15 mouse cellular contexts compared by ENCODE assay signal in the genomic region with DNA sequence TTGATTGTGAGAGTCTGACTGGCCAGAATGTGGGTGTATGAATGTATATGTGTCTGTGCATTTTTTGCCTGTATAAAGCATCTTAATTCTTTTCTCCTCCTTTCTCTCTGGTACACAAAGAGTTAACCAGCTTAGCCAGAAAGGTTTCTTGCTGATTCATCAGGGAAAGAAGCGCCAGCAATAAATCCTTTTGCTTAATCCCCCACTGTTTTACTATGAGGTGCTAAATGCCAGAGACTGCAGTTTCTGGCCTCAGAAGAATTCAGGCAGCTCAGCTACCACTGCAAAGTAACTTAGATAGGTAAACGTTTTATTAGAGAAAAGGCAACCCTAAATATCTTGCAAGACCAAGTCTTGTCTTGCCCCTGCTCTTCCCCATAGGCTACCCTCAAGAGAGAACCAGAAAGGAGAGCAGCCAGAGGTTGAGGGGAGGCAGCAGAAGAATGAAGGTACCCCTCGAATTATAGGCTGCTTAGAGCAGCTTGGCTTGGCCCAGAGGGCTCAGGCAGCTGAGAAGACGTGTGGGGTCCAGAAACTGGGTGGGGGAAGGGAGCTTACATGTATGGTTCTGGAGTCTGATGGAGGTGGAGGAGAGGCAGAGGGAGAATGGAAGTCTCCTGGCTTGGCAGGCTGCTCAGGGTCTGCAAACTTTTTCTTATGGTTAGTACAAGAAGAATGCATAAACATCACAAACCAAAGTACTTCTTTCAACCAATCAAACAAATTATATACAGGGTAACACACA.
A peak's percentile ranks its signal among the peaks of the same experiment; 100 is the strongest.
DNase-seq lines count a peak whose midpoint lies in the region; ATAC-seq lines count a peak whose summit lies in the region.
"Had no signal": no experiment of that assay in that cellular context is flagged by ENCODE, and none has a peak within 500 bp of the region (broad histone marks: within the 10 kb centered on the region; RNA-seq: fewer than 3 reads in every experiment).

No protein-coding gene starts in this region.

- H3K27me3 ChIP-seq in midbrain, embryonic 15.5 days (replicated peaks): no peaks in the 10 kb centered on the region
- no peaks in the 10 kb centered on the region for H3K27me3 ChIP-seq in midbrain, embryonic 13.5 days
- no peaks in the 10 kb centered on the region for H3K27me3 ChIP-seq in limb, embryonic 10.5 days (ENCODE audit: low read depth, poor library complexity, severe bottlenecking)
- H3K27me3 ChIP-seq in heart, embryonic 12.5 days (replicated peaks): 0 out of 2 replicates have a peak, but pooled peaks cover 7% of the 10 kb centered on the region
- H3K27me3 ChIP-seq: forebrain, embryonic 13.5 days had no signal

- H3K36me3 ChIP-seq in midbrain, embryonic 15.5 days (replicated peaks): no peaks in the 10 kb centered on the region
- no peaks in the 10 kb centered on the region for H3K36me3 ChIP-seq in midbrain, embryonic 13.5 days
- no peaks in the 10 kb centered on the region for H3K36me3 ChIP-seq in limb, embryonic 10.5 days
- H3K36me3 ChIP-seq in heart, embryonic 12.5 days: no peaks in the 10 kb centered on the region

- H3K4me2 ChIP-seq in midbrain, embryonic 15.5 days: no peak overlapping the region
- no peak overlapping the region for H3K4me2 ChIP-seq in midbrain, embryonic 13.5 days (replicated peaks)
- H3K4me2 ChIP-seq in heart, embryonic 12.5 days: no peak overlapping the region
- H3K4me2 ChIP-seq: forebrain, embryonic 13.5 days had no signal

- ATAC-seq in midbrain, embryonic 15.5 days (replicated peaks): no peak
- no peak for ATAC-seq in midbrain, embryonic 13.5 days
- no peak for ATAC-seq in heart, embryonic 12.5 days (ENCODE audit: insufficient number of reproducible peaks, low FRiP score)
- ATAC-seq: forebrain, embryonic 13.5 days had no signal

- H3K4me3 ChIP-seq in midbrain, embryonic 15.5 days: no peak overlapping the region
- H3K4me3 ChIP-seq in midbrain, embryonic 13.5 days (replicated peaks): no peak overlapping the region
- no peak overlapping the region for H3K4me3 ChIP-seq in limb, embryonic 10.5 days
- H3K4me3 ChIP-seq in heart, embryonic 12.5 days: no peak overlapping the region
- H3K4me3 ChIP-seq: forebrain, embryonic 13.5 days; heart, adult 2 months; myocyte had no signal

- peak; percentile 23 for DNase-seq in embryo, embryonic 10.5 days (ENCODE audit: low spot score)
- DNase-seq in limb, embryonic 10.5 days (ENCODE audit: low spot score): peak; percentile 38
- peak; percentile 36 for DNase-seq in yolk sac, embryonic 10.5 days (ENCODE audit: low spot score)
- no peak for DNase-seq in thymus, postnatal 36 days
- DNase-seq: adrenal gland, postnatal 14 days; cerebellum, postnatal 14 days; heart, adult 2 months; kidney, adult 9 months; thymus, adult 18-20 months had no signal

- H3K9ac ChIP-seq in midbrain, embryonic 15.5 days: no peak overlapping the region
- no peak overlapping the region for H3K9ac ChIP-seq in midbrain, embryonic 13.5 days (replicated peaks)
- H3K9ac ChIP-seq in heart, embryonic 12.5 days: no peak overlapping the region
- H3K9ac ChIP-seq: forebrain, embryonic 13.5 days had no signal

- peaks cover 6% of the 10 kb centered on the region; the same call in 1 of the 2 replicates for H3K4me1 ChIP-seq in midbrain, embryonic 15.5 days
- peaks cover 9% of the 10 kb centered on the region; the same call in 1 of the 2 replicates for H3K4me1 ChIP-seq in midbrain, embryonic 13.5 days (replicated peaks)
- H3K4me1 ChIP-seq in limb, embryonic 10.5 days: peaks cover 11% of the 10 kb centered on the region
- H3K4me1 ChIP-seq in heart, embryonic 12.5 days (replicated peaks): no peaks in the 10 kb centered on the region

- H3K9me3 ChIP-seq in midbrain, embryonic 15.5 days: no peaks in the 10 kb centered on the region
- H3K9me3 ChIP-seq in midbrain, embryonic 13.5 days: no peaks in the 10 kb centered on the region
- H3K9me3 ChIP-seq in limb, embryonic 10.5 days (replicated peaks): no peaks in the 10 kb centered on the region
- no peaks in the 10 kb centered on the region for H3K9me3 ChIP-seq in heart, embryonic 12.5 days (replicated peaks)
- H3K9me3 ChIP-seq: forebrain, embryonic 13.5 days had no signal

- H3K27ac ChIP-seq in midbrain, embryonic 15.5 days: peak overlapping the region; percentile 9; the same call in 1 of the 2 replicates
- no peak overlapping the region for H3K27ac ChIP-seq in midbrain, embryonic 13.5 days
- peak overlapping the region; percentile 62; the same call in 1 of the 2 replicates for H3K27ac ChIP-seq in limb, embryonic 10.5 days
- no peak overlapping the region for H3K27ac ChIP-seq in heart, embryonic 12.5 days (ENCODE audit: poor library complexity, severe bottlenecking)
- H3K27ac ChIP-seq: forebrain, embryonic 13.5 days; heart, adult 2 months; macrophage had no signal

- 2% methylated on average over 4 of the region's 4 CpGs for WGBS in midbrain, embryonic 15.5 days
- 1% methylated on average over 4 of the region's 4 CpGs for WGBS in midbrain, embryonic 13.5 days
- 4% methylated on average over 4 of the region's 4 CpGs for WGBS in limb, embryonic 10.5 days
- 14% methylated on average over 4 of the region's 4 CpGs for WGBS in heart, embryonic 12.5 days

Comparison
In these comparisons a context has a peak if more than half of its experiments do, and no peak if none do; other contexts are left out.
1. H3K27ac ChIP-seq: peak in midbrain, embryonic 15.5 days (single experiment) and limb, embryonic 10.5 days (single experiment); none in midbrain, embryonic 13.5 days (single experiment) and heart, embryonic 12.5 days (single experiment).
2. DNase-seq: peak in embryo, embryonic 10.5 days (single experiment), limb, embryonic 10.5 days (single experiment) and yolk sac, embryonic 10.5 days (single experiment); none in thymus, postnatal 36 days (0 of 2).